Mouse (Mus musculus): ENCODE measurements at regions not wholly inside any gene's neighbourhood (a gene's known extent, or its start where the extent isn't known, plus 50 kb on each side); places are given as distances from the start of the nearest gene placed in this dataset.

- ATAC-seq (ENCODE audit: low read depth): no peak
- no peak overlapping the region for H3K27ac ChIP-seq (replicated peaks)
- H3K36me3 ChIP-seq: no peaks in the 10 kb centered on the region
- no peaks in the 10 kb centered on the region for H3K9me3 ChIP-seq
- 4% methylated on average over 3 of the region's 3 CpGs for WGBS
- H3K4me3 ChIP-seq: no peak overlapping the region
- no peaks in the 10 kb centered on the region for H3K4me1 ChIP-seq (replicated peaks)
- peaks cover 10% of the 10 kb centered on the region; the same call in 1 of the 2 replicates for H3K27me3 ChIP-seq
- no peak overlapping the region for H3K9ac ChIP-seq
- no peak overlapping the region for H3K4me2 ChIP-seq
Measured at GRCm38 (mm10) chr2:147789268-147789667, 257.5 kb downstream of the Foxa2 start.

- Histone ChIP-seq H3K9me3 (no peaks in the 10 kb centered on the region), H3K4me1 (replicated peaks) (no peaks in the 10 kb centered on the region), H3K27me3 (peaks cover 18% of the 10 kb centered on the region; the same call in 1 of the 2 replicates), H3K36me3 (no peaks in the 10 kb centered on the region), H3K27ac (replicated peaks) (no peak overlapping the region), H3K4me3 (no peak overlapping the region), H3K9ac (no peak overlapping the region), H3K4me2 (no peak overlapping the region)
- ATAC-seq (ENCODE audit: low read depth): no peak
- WGBS: 76% methylated on average over 3 of the region's 3 CpGs
Measured at GRCm38 (mm10) chr2:147788001-147788400, 258.8 kb downstream of the Foxa2 start.

GRCm38 (mm10) chr2:147782496-147782895 lies 264.3 kb downstream of the Foxa2 start:
- Histone ChIP-seq H3K27me3 (peaks cover 21% of the 10 kb centered on the region), H3K27ac (replicated peaks) (no peak overlapping the region), H3K36me3 (no peaks in the 10 kb centered on the region), H3K4me2 (no peak overlapping the region), H3K4me1 (replicated peaks) (no peaks in the 10 kb centered on the region), H3K9me3 (no peaks in the 10 kb centered on the region), H3K9ac (no peak overlapping the region), H3K4me3 (no peak overlapping the region)
- 74% methylated on average over 2 of the region's 2 CpGs for WGBS
- no peak for ATAC-seq (ENCODE audit: low read depth)

- Histone ChIP-seq H3K27ac (replicated peaks) (no peak overlapping the region), H3K4me1 (replicated peaks) (no peaks in the 10 kb centered on the region), H3K9me3 (no peaks in the 10 kb centered on the region), H3K9ac (no peak overlapping the region), H3K36me3 (no peaks in the 10 kb centered on the region), H3K4me2 (no peak overlapping the region), H3K27me3 (no peaks in the 10 kb centered on the region), H3K4me3 (no peak overlapping the region)
- no peak for ATAC-seq (ENCODE audit: low read depth)
- 42% methylated on average over 2 of the region's 2 CpGs for WGBS
Measured at GRCm38 (mm10) chr2:147776316-147776715, 270.5 kb downstream of the Foxa2 start.

- Histone ChIP-seq H3K27me3 (no peaks in the 10 kb centered on the region), H3K36me3 (no peaks in the 10 kb centered on the region), H3K4me2 (no peak overlapping the region), H3K9ac (no peak overlapping the region), H3K9me3 (no peaks in the 10 kb centered on the region), H3K4me1 (replicated peaks) (no peaks in the 10 kb centered on the region), H3K4me3 (no peak overlapping the region), H3K27ac (replicated peaks) (no peak overlapping the region)
- WGBS: 61% methylated on average over 1 of the region's 1 CpGs
- no peak for ATAC-seq (ENCODE audit: low read depth)
Measured at GRCm38 (mm10) chr2:147772579-147772978, 274.2 kb downstream of the Foxa2 start.

- H3K4me2 ChIP-seq: no peak overlapping the region
- H3K4me1 ChIP-seq (replicated peaks): no peaks in the 10 kb centered on the region
- H3K4me3 ChIP-seq: no peak overlapping the region
- no peak overlapping the region for H3K9ac ChIP-seq
- no peak for ATAC-seq (ENCODE audit: low read depth)
- no peak overlapping the region for H3K27ac ChIP-seq (replicated peaks)
- H3K27me3 ChIP-seq: peaks cover 3% of the 10 kb centered on the region; the same call in 1 of the 2 replicates
- 72% methylated on average over 2 of the region's 2 CpGs for WGBS
- no peaks in the 10 kb centered on the region for H3K9me3 ChIP-seq
- H3K36me3 ChIP-seq: no peaks in the 10 kb centered on the region
Measured at GRCm38 (mm10) chr2:147753089-147753488, 293.7 kb downstream of the Foxa2 start.

- no peak for ATAC-seq (ENCODE audit: low read depth)
- Histone ChIP-seq H3K27ac (replicated peaks) (no peak overlapping the region), H3K4me2 (no peak overlapping the region), H3K9ac (no peak overlapping the region), H3K9me3 (no peaks in the 10 kb centered on the region), H3K4me1 (replicated peaks) (no peaks in the 10 kb centered on the region), H3K27me3 (no peaks in the 10 kb centered on the region), H3K4me3 (no peak overlapping the region), H3K36me3 (no peaks in the 10 kb centered on the region)
- WGBS: 88% methylated on average over 3 of the region's 3 CpGs
Measured at GRCm38 (mm10) chr2:147751831-147752230, 294.9 kb downstream of the Foxa2 start.

DNA sequence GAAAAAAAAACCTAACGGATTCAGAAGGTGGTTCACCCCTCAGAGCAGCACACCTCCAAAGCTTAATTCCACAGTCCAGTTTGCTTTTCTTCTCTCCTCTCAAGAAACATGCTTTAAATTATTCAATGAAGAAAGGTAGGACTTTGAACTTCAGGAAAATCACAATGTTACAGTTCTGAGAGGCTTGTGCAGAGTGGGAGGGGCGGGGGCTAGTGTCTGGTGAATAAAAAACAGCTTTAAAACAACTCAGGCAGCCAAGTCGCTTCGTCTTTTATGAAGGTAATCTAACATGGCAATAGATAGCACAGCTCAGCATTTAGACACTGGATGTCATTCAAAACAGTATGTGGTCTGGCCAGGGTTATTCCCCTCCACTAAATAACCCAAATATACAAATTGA lies 298.8 kb downstream of the Foxa2 start:
- Histone ChIP-seq H3K9ac (no peak overlapping the region), H3K36me3 (no peaks in the 10 kb centered on the region), H3K4me2 (no peak overlapping the region), H3K27me3 (no peaks in the 10 kb centered on the region), H3K9me3 (no peaks in the 10 kb centered on the region), H3K4me1 (replicated peaks) (no peaks in the 10 kb centered on the region), H3K27ac (replicated peaks) (no peak overlapping the region), H3K4me3 (no peak overlapping the region)
- ATAC-seq (ENCODE audit: low read depth): no peak
- WGBS: 32% methylated on average over 4 of the region's 4 CpGs

- Histone ChIP-seq H3K27ac (replicated peaks) (no peak overlapping the region), H3K9ac (no peak overlapping the region), H3K36me3 (no peaks in the 10 kb centered on the region), H3K4me3 (no peak overlapping the region), H3K4me2 (no peak overlapping the region), H3K4me1 (replicated peaks) (no peaks in the 10 kb centered on the region), H3K27me3 (no peaks in the 10 kb centered on the region), H3K9me3 (no peaks in the 10 kb centered on the region)
- WGBS: 96% methylated on average over 2 of the region's 2 CpGs
- ATAC-seq (ENCODE audit: low read depth): no peak
Measured at GRCm38 (mm10) chr2:147743908-147744307, 302.9 kb downstream of the Foxa2 start.

DNA sequence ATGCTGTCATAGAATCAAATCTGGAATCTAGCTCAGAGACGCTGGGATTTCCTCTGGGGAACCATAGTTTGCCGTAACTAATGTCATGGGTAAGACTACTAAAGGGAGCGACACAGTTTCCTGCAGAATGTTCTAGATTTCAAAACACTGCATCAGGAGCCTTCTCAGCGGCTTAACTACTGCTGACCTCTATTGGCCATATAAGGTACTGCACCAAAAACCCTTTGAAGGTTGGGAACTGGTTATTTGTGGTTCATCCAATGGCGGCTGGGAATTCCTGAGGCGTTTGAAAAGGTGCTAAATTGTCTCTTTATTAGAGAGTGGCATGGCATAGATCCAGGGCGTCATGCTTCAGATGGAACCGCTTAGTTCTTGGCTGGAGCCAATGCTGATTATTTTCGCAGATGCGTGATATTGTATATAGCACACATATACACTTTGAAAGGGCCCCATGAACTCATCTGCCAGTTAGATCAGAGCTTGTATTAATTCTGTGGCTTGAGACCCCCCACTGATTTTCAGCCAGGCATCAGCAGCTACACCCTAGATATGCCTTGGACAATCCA lies 308.4 kb downstream of the Foxa2 start:
- Histone ChIP-seq H3K9ac (no peak overlapping the region), H3K36me3 (no peaks in the 10 kb centered on the region), H3K9me3 (no peaks in the 10 kb centered on the region), H3K4me1 (replicated peaks) (no peaks in the 10 kb centered on the region), H3K27ac (replicated peaks) (no peak overlapping the region), H3K4me3 (no peak overlapping the region), H3K27me3 (no peaks in the 10 kb centered on the region), H3K4me2 (no peak overlapping the region)
- ATAC-seq (ENCODE audit: low read depth): peak; percentile 40; the same call in 1 of the 2 replicates
- WGBS: 43% methylated on average over 10 of the region's 10 CpGs

DNA sequence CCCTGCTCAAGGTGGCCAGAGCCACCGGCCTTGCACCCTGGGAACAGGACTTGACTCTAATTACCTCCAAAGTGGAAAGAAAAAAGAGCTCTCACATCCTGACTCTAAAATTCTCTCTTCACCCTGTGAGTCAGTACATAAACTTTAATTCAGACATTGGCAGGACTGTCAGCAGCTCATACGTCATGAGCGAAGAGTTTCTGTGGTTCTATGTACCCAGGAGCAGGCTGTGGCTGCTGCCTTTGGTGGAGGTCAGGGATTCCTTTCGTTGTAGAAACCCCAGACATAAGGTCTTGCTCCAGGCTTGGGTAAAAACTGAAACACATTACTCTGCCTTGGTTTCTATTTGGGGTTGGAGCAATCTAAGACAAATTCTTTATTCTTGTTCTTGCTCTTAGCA lies 319.4 kb downstream of the Foxa2 start:
- Histone ChIP-seq H3K27ac (replicated peaks) (no peak overlapping the region), H3K4me1 (replicated peaks) (no peaks in the 10 kb centered on the region), H3K36me3 (no peaks in the 10 kb centered on the region), H3K4me2 (no peak overlapping the region), H3K27me3 (no peaks in the 10 kb centered on the region), H3K4me3 (no peak overlapping the region), H3K9ac (no peak overlapping the region), H3K9me3 (no peaks in the 10 kb centered on the region)
- ATAC-seq (ENCODE audit: low read depth): no peak
- WGBS: 81% methylated on average over 4 of the region's 4 CpGs

DNA sequence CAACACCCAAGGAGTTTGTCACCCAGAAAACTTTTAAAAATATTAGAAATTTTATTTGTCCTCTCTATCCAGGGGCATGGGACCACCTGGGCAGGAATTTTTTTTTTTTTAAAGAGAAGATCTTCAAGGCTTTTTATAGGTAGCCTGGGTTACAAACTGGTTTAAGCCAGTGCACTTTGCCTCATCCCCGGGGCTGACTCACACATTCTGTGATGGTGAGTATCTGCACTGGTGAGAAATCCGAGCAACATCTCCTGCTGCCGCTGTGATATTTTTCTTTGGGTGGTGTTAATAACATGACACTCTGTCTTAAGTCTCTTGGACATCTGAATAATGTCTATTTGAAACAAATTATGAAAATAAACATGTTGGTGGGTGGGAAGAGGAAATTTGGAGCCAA lies 327.8 kb downstream of the Foxa2 start:
- Histone ChIP-seq H3K27ac (replicated peaks) (no peak overlapping the region), H3K36me3 (no peaks in the 10 kb centered on the region), H3K4me1 (replicated peaks) (no peaks in the 10 kb centered on the region; the same call in 1 of the 2 replicates), H3K9ac (no peak overlapping the region), H3K4me2 (no peak overlapping the region), H3K27me3 (no peaks in the 10 kb centered on the region), H3K4me3 (no peak overlapping the region), H3K9me3 (no peaks in the 10 kb centered on the region)
- no peak for ATAC-seq (ENCODE audit: low read depth)
- WGBS: 89% methylated on average over 3 of the region's 3 CpGs

DNA sequence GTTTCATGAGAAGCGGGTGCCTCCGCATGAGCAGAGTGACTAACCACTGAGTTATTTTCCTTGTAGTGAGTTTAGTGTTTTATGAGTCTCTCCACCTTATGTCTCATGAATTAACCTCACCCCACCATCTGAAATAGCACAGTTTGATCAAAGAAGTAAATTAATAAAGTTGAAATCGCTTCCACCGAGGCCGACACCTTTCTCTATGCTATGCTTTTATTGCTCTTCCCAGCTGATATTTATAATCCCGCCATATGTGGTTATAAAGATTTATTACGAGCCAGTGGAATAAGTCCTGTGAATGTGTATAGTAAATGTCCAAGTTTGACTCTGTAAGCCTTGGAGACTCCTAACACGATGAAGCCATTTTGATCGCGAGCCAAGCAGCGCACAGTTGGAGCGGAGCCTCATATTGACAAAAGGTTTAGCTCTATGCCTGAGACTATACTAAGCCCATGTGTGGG lies 329.3 kb downstream of the Foxa2 start:
- 77% methylated on average over 12 of the region's 12 CpGs for WGBS
- ATAC-seq (ENCODE audit: low read depth): no peak
- H3K27ac ChIP-seq (replicated peaks): no peak overlapping the region

More for the DNA sequence above, 329.3 kb downstream of the Foxa2 start:
- H3K9ac ChIP-seq: no peak overlapping the region
- no peak overlapping the region for H3K4me2 ChIP-seq
- H3K4me1 ChIP-seq (replicated peaks): no peaks in the 10 kb centered on the region; the same call in 1 of the 2 replicates
- H3K27me3 ChIP-seq: no peaks in the 10 kb centered on the region
- no peaks in the 10 kb centered on the region for H3K36me3 ChIP-seq
- no peaks in the 10 kb centered on the region for H3K9me3 ChIP-seq
- no peak overlapping the region for H3K4me3 ChIP-seq
